Mouse (Mus musculus): ENCODE data around the gene Cyth1. TPM values are rescaled to one million over a fixed set of nuclear protein-coding genes. Genes with fewer than 3 reads are reported as not detected.
A peak's percentile ranks its signal among the peaks of the same experiment; 100 is the strongest.

Gene Cyth1
- polyA plus RNA-seq, 1 experiment from 2014 or later = 13.1 TPM

- no peak for DNase-seq (ENCODE audit: low spot score)
- 0 out of 2 replicates have a peak overlapping the region, but pooled peaks have one; percentile 30 for H3K27ac ChIP-seq (replicated peaks)
These were observed 55.4 kb downstream of the Cyth1 start for GRCm38 (mm10) chr11:118192973-118193372.

DNA sequence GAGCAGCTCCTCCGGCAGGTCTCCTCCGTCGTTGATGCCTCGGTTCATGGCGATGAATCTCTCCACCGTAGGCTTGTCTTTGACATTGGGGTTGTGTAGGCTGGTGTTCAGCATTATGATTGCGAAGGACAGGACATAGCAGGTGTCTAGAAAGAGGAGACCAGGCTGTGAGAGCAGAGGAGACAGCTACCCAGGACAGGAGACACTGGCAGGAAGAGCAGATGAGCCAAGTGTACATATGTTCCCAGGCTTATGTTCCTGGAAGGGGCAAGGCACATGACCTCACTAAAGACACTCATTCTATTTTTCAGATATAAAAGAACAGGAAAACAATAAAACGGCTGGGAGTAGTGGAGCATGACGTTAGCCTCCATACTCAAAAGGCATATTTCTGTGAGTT is 65.6 kb downstream of the Cyth1 start:
- Histone ChIP-seq H3K4me3 (ENCODE audit: low read depth, low read length) (no peak overlapping the region), H3K4me2 (replicated peaks; ENCODE audit: low read depth) (no peak overlapping the region), H3K27ac (replicated peaks) (no peak overlapping the region), H3K36me3 (ENCODE audit: control insufficient read depth, insufficient read depth, low read length) (peaks cover 18% of the 10 kb centered on the region), H3K27me3 (ENCODE audit: control insufficient read depth, insufficient read depth, low read length) (no peaks in the 10 kb centered on the region), H3K9me3 (ENCODE audit: control insufficient read depth, low read length) (no peaks in the 10 kb centered on the region), H3K9ac (ENCODE audit: low read length) (no peak overlapping the region), H3K4me1 (replicated peaks; ENCODE audit: control insufficient read depth, insufficient read depth) (no peaks in the 10 kb centered on the region)
- DNase-seq (ENCODE audit: low spot score) (no peak), ATAC-seq (ENCODE audit: low FRiP score, low TSS enrichment) (no peak)
- TF ChIP-seq CTCF (IDR thresholded peaks at IDR 0.05; ENCODE audit: low read depth) (no peak), EP300 (optimal IDR thresholded peaks at IDR 0.05) (no peak)
- 90% methylated on average over 9 of the region's 9 CpGs for WGBS

More at GRCm38 (mm10) chr11:118192973-118193372, 55.4 kb downstream of the Cyth1 start:
- Histone ChIP-seq H3K4me3 (ENCODE audit: low read depth, low read length) (no peak overlapping the region), H3K4me1 (replicated peaks; ENCODE audit: control insufficient read depth, insufficient read depth) (peaks cover 17% of the 10 kb centered on the region), H3K9me3 (ENCODE audit: control insufficient read depth, low read length) (no peaks in the 10 kb centered on the region; the same call in 1 of the 2 replicates), H3K27me3 (ENCODE audit: control insufficient read depth, insufficient read depth, low read length) (no peaks in the 10 kb centered on the region), H3K4me2 (replicated peaks; ENCODE audit: low read depth) (no peak overlapping the region), H3K36me3 (ENCODE audit: control insufficient read depth, insufficient read depth, low read length) (peaks cover 4% of the 10 kb centered on the region; the same call in 1 of the 2 replicates), H3K9ac (ENCODE audit: low read length) (no peak overlapping the region)
- WGBS = 85% methylated on average over 5 of the region's 5 CpGs
- no peak for ATAC-seq (ENCODE audit: low FRiP score, low TSS enrichment)
- TF ChIP-seq EP300 (optimal IDR thresholded peaks at IDR 0.05) (no peak), CTCF (IDR thresholded peaks at IDR 0.05; ENCODE audit: low read depth) (no peak)

DNA sequence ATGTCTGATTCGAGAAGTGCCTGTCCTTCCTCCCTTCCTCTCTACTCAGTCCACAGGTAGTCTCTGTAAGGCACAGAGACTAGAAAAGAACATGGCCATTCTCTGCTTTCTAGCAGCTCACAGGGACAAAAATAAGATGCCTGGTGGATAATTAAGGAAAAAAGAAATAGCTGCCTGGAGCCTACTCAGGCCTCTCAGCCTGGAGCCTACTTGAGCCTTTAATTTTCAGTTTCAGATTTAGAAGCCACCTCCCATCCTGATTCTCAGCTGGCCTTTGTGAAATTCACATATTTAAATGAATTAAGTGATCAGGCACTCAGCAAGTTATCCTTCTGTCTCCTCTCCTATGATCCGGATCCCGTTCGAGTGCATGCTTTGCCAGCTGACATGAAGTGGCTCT is 66.0 kb downstream of the Cyth1 start:
- TF ChIP-seq CTCF (IDR thresholded peaks at IDR 0.05; ENCODE audit: low read depth) = no peak
- no peak for TF ChIP-seq EP300 (optimal IDR thresholded peaks at IDR 0.05)
- H3K9ac ChIP-seq (ENCODE audit: low read length) = no peak overlapping the region
- H3K4me2 ChIP-seq (replicated peaks; ENCODE audit: low read depth) = no peak overlapping the region
- no peak overlapping the region for H3K4me3 ChIP-seq (ENCODE audit: low read depth, low read length)
- 95% methylated on average over 4 of the region's 4 CpGs for WGBS
- no peaks in the 10 kb centered on the region for H3K9me3 ChIP-seq (ENCODE audit: control insufficient read depth, low read length)
- H3K4me1 ChIP-seq (replicated peaks; ENCODE audit: control insufficient read depth, insufficient read depth) = no peaks in the 10 kb centered on the region
- no peak for DNase-seq (ENCODE audit: low spot score)
- no peaks in the 10 kb centered on the region for H3K27me3 ChIP-seq (ENCODE audit: control insufficient read depth, insufficient read depth, low read length)
- no peak overlapping the region for H3K27ac ChIP-seq (replicated peaks)
- no peak for ATAC-seq (ENCODE audit: low FRiP score, low TSS enrichment)
- H3K36me3 ChIP-seq (ENCODE audit: control insufficient read depth, insufficient read depth, low read length) = peaks cover 20% of the 10 kb centered on the region

- H3K27ac ChIP-seq (replicated peaks) = no peak overlapping the region
- H3K27me3 ChIP-seq (ENCODE audit: control insufficient read depth, insufficient read depth, low read length) = no peaks in the 10 kb centered on the region
- H3K4me2 ChIP-seq (replicated peaks; ENCODE audit: low read depth) = no peak overlapping the region
- H3K36me3 ChIP-seq (ENCODE audit: control insufficient read depth, insufficient read depth, low read length) = peaks cover 25% of the 10 kb centered on the region
- no peaks in the 10 kb centered on the region for H3K4me1 ChIP-seq (replicated peaks; ENCODE audit: control insufficient read depth, insufficient read depth)
- H3K9me3 ChIP-seq (ENCODE audit: control insufficient read depth, low read length) = no peaks in the 10 kb centered on the region
- TF ChIP-seq EP300 (optimal IDR thresholded peaks at IDR 0.05) = no peak
- TF ChIP-seq CTCF (IDR thresholded peaks at IDR 0.05; ENCODE audit: low read depth) = no peak
- no peak for DNase-seq (ENCODE audit: low spot score)
- H3K4me3 ChIP-seq (ENCODE audit: low read depth, low read length) = no peak overlapping the region
- 78% methylated on average over 7 of the region's 7 CpGs for WGBS
- H3K9ac ChIP-seq (ENCODE audit: low read length) = no peak overlapping the region
- no peak for ATAC-seq (ENCODE audit: low FRiP score, low TSS enrichment)
These were observed 68.2 kb downstream of the Cyth1 start for GRCm38 (mm10) chr11:118180199-118180598.

DNA sequence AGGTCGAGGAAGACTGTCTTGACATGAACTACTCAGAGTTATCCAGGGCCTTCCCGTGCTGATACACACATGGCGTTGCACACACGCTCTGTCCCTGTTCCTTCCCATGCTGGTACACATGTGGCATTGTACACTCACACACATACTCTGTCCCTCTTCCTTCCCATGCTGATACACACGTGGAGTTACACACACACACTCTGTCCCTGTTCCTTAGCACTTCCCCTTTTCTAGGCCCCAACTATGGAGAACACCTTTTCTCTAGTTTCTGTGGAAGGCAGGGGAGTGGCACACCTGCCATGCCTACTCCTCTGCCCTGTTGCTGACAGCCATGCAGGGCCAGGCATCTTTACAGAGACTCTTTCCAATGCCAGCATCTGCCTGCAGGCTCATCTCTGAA is 70.2 kb downstream of the Cyth1 start:
- Histone ChIP-seq H3K36me3 (ENCODE audit: control insufficient read depth, insufficient read depth, low read length) (peaks cover 18% of the 10 kb centered on the region), H3K4me3 (ENCODE audit: low read depth, low read length) (no peak overlapping the region), H3K27ac (replicated peaks) (no peak overlapping the region), H3K4me2 (replicated peaks; ENCODE audit: low read depth) (no peak overlapping the region), H3K9me3 (ENCODE audit: control insufficient read depth, low read length) (no peaks in the 10 kb centered on the region), H3K4me1 (replicated peaks; ENCODE audit: control insufficient read depth, insufficient read depth) (no peaks in the 10 kb centered on the region), H3K9ac (ENCODE audit: low read length) (no peak overlapping the region), H3K27me3 (ENCODE audit: control insufficient read depth, insufficient read depth, low read length) (no peaks in the 10 kb centered on the region)
- 82% methylated on average over 5 of the region's 5 CpGs for WGBS
- no peak for DNase-seq (ENCODE audit: low spot score)
- no peak for ATAC-seq (ENCODE audit: low FRiP score, low TSS enrichment)
- no peak for TF ChIP-seq CTCF (IDR thresholded peaks at IDR 0.05; ENCODE audit: low read depth)
- no peak for TF ChIP-seq EP300 (optimal IDR thresholded peaks at IDR 0.05)

GRCm38 (mm10) chr11:118174752-118175151 is 73.6 kb downstream of the Cyth1 start:
- H3K36me3 ChIP-seq (ENCODE audit: control insufficient read depth, insufficient read depth, low read length) = peaks cover 18% of the 10 kb centered on the region; the same call in 1 of the 2 replicates
- TF ChIP-seq EP300 (optimal IDR thresholded peaks at IDR 0.05) (no peak), CTCF (IDR thresholded peaks at IDR 0.05; ENCODE audit: low read depth) (no peak)
- H3K9ac ChIP-seq (ENCODE audit: low read length) = no peak overlapping the region
- H3K4me2 ChIP-seq (replicated peaks; ENCODE audit: low read depth) = no peak overlapping the region
- ATAC-seq (ENCODE audit: low FRiP score, low TSS enrichment) (0 out of 2 replicates have a peak, but pooled peaks have one; percentile 16), DNase-seq (ENCODE audit: low spot score) (no peak)
- H3K27ac ChIP-seq (replicated peaks) = no peak overlapping the region
- no peak overlapping the region for H3K4me3 ChIP-seq (ENCODE audit: low read depth, low read length)
- no peaks in the 10 kb centered on the region for H3K9me3 ChIP-seq (ENCODE audit: control insufficient read depth, low read length)
- no peaks in the 10 kb centered on the region for H3K27me3 ChIP-seq (ENCODE audit: control insufficient read depth, insufficient read depth, low read length)
- WGBS = 53% methylated on average over 7 of the region's 7 CpGs
- no peaks in the 10 kb centered on the region for H3K4me1 ChIP-seq (replicated peaks; ENCODE audit: control insufficient read depth, insufficient read depth)
